Mouse (Mus musculus): ENCODE measurements around the gene Rnase13.

DNA sequence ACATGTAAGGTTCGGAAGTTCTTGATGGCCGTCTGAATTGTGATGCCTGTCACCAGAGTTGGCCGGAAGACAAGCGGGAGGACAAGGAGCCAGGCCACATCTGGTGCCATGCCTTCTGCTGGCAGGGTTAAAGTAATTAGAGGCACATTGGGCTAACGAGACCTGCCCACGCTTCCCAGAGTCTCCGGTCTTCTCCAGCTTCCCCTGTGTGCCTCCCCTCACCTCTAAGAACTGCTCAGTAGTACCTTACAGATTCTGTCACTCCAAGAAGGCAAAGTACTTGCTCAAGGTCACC lies at the start of gene Rnase13:
- TF ChIP-seq POLR2A (IDR thresholded peaks at IDR 0.05; ENCODE audit: insufficient read depth, low read depth, low read length): no peak
- no peak for TF ChIP-seq CTCF (IDR thresholded peaks at IDR 0.05)
- no peak for TF ChIP-seq EP300 (IDR thresholded peaks at IDR 0.05; ENCODE audit: insufficient read depth, low read depth, low read length)

All from heart, adult 2 months (tissue).